Mouse (Mus musculus): ENCODE measurements at regions not wholly inside any gene's neighbourhood (a gene's known extent, or its start where the extent isn't known, plus 50 kb on each side); places are given as distances from the start of the nearest gene placed in this dataset.

GRCm38 (mm10) chr10:6007238-6007972, 85.2 kb upstream of the Rgs17 start:
- TF ChIP-seq CTCF (IDR thresholded peaks at IDR 0.05; ENCODE audit: borderline replicate concordance, control insufficient read depth, extremely low read depth, insufficient read depth, low read length, poor library complexity) = no peak
- TF ChIP-seq POLR2A (IDR thresholded peaks at IDR 0.05; ENCODE audit: control insufficient read depth, extremely low read depth, insufficient read depth, low read length, poor library complexity) = no peak
